Mouse (Mus musculus): ENCODE measurements at regions not wholly inside any gene's neighbourhood (a gene's known extent, or its start where the extent isn't known, plus 50 kb on each side); places are given as distances from the start of the nearest gene placed in this dataset.

DNA sequence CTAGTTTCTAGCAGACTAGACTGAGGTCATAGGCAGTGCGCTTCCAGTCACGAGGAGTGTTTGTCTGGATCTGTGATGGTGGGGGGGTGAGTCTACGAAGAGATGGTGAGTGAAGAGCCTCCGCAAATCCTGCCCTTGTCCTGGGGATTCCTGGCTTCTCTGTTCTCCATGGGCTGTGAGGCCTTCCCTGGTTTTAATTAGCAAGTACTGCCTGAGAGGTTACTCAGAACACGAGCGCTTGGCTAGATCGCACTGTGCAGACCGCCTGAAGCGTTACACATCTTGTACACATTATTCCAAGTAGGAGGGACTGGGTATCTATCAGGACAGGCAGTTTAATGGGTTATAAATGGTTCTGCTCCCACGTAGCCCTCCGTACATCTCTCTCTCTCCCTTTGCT is 76.9 kb downstream of the Cpn2 start:
- TF ChIP-seq GATA1 (IDR thresholded peaks at IDR 0.05; ENCODE audit: borderline replicate concordance, low read length) (no peak), FLI1 (IDR thresholded peaks at IDR 0.05; ENCODE audit: low read length) (no peak)

Measured in megakaryocyte, embryonic 14.5 days (primary cell).